Mouse (Mus musculus) right cerebral cortex, adult 18-20 months (tissue): ENCODE measurements around the gene Slc34a2.

Source experiments
- DNase-seq: peaks from one replicate; pipeline ENCODE4 v3.0.0; 2022; ENCODE audit warnings: mixed read lengths

Gene Slc34a2

GRCm38 (mm10) chr5:53037781-53038180 lies at the start of gene Slc34a2:
Gene Slc34a2 (plus strand): TSS chr5:53038081.
- DNase-seq: no peak

GRCm38 (mm10) chr5:52990687-52991341 lies 47.1 kb upstream of the Slc34a2 start:
- no peak for DNase-seq

GRCm38 (mm10) chr5:52992210-52992897 lies 45.5 kb upstream of the Slc34a2 start:
- no peak for DNase-seq

GRCm38 (mm10) chr5:52993490-52994282 lies 44.2 kb upstream of the Slc34a2 start:
- no peak for DNase-seq

- no peak for DNase-seq
Measured at GRCm38 (mm10) chr5:52995461-52995860, 42.4 kb upstream of the Slc34a2 start.

- DNase-seq: no peak
Measured at GRCm38 (mm10) chr5:52996145-52996544, 41.7 kb upstream of the Slc34a2 start.

GRCm38 (mm10) chr5:52996601-52997000 lies 41.3 kb upstream of the Slc34a2 start:
- DNase-seq: peak; percentile 26

- DNase-seq: no peak
Measured at GRCm38 (mm10) chr5:52997032-52997431, 40.8 kb upstream of the Slc34a2 start.

- no peak for DNase-seq
Measured at GRCm38 (mm10) chr5:52998097-52998760, 39.7 kb upstream of the Slc34a2 start.

GRCm38 (mm10) chr5:53000169-53000872 lies 37.6 kb upstream of the Slc34a2 start:
- no peak for DNase-seq

- peak; percentile 67 for DNase-seq
Measured at GRCm38 (mm10) chr5:53002599-53003203, 35.2 kb upstream of the Slc34a2 start.

- no peak for DNase-seq
Measured at GRCm38 (mm10) chr5:53003495-53003894, 34.4 kb upstream of the Slc34a2 start.

GRCm38 (mm10) chr5:53003981-53004380 lies 33.9 kb upstream of the Slc34a2 start:
- no peak for DNase-seq

GRCm38 (mm10) chr5:53009027-53009769 lies 28.7 kb upstream of the Slc34a2 start:
- DNase-seq: no peak

- DNase-seq: no peak
Measured at GRCm38 (mm10) chr5:53009770-53010133, 28.1 kb upstream of the Slc34a2 start.

- no peak for DNase-seq
Measured at GRCm38 (mm10) chr5:53011327-53011726, 26.6 kb upstream of the Slc34a2 start.

- no peak for DNase-seq
Measured at GRCm38 (mm10) chr5:53016606-53017005, 21.3 kb upstream of the Slc34a2 start.

GRCm38 (mm10) chr5:53018316-53018715 lies 19.6 kb upstream of the Slc34a2 start:
- DNase-seq: no peak

GRCm38 (mm10) chr5:53023432-53023831 lies 14.4 kb upstream of the Slc34a2 start:
- no peak for DNase-seq

- DNase-seq: no peak
Measured at GRCm38 (mm10) chr5:53023901-53024300, 14.0 kb upstream of the Slc34a2 start.

- DNase-seq: no peak
Measured at GRCm38 (mm10) chr5:53025276-53025973, 12.5 kb upstream of the Slc34a2 start.
